Mouse (Mus musculus) E14TG2a.4 (cell line): Measurements from ENCODE around the gene Mettl17.
"Not testable (repeated sequence)": the region's sequence is repeated elsewhere in the genome, so short reads cannot be mapped to it uniquely, and the experiment has no call there.

ENCODE experiments used
- CTCF ChIP-seq: conservative IDR thresholded peaks from 2 replicates; pipeline ENCODE4 v1.5.1; 2014; ENCODE audit warnings: low read length
- NANOG ChIP-seq: IDR thresholded peaks from 2 replicates; pipeline ENCODE4 v1.6.1; 2014; ENCODE audit warnings: borderline replicate concordance, low read length, mixed read lengths

DNA sequence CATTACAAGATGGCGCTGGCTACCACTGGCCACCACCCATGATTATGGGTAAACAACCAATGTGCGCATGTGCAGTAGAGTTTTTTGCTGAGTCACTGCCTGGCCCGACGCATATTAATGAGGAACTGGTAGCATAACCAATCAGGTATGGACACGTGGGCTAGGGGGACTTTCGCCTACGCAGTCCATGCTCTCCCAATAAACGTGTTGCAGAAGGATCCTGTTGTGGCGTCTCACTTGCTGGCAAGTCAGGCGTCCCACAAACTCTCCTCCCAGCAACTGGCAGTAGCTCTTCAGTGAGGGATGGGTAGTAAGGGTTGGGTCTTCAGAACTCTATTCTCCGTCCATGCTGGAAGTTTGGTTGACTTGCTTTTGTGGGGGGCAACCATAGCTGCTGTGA, 42.3 kb downstream of the Mettl17 start:
- not testable (repeated sequence) for TF ChIP-seq CTCF, NANOG
